Mouse (Mus musculus) frontal cortex, postnatal 25 days (tissue): ENCODE measurements around the gene Thumpd3.
A peak's percentile ranks its signal among the peaks of the same experiment; 100 is the strongest.

ENCODE experiments used
- DNase-seq, 2 experiments: peaks; one replicate each; pipeline ENCODE4 v3.0.0; 2022; ENCODE audit warnings: low spot score in 2 of 2

The Thumpd3 gene

DNA sequence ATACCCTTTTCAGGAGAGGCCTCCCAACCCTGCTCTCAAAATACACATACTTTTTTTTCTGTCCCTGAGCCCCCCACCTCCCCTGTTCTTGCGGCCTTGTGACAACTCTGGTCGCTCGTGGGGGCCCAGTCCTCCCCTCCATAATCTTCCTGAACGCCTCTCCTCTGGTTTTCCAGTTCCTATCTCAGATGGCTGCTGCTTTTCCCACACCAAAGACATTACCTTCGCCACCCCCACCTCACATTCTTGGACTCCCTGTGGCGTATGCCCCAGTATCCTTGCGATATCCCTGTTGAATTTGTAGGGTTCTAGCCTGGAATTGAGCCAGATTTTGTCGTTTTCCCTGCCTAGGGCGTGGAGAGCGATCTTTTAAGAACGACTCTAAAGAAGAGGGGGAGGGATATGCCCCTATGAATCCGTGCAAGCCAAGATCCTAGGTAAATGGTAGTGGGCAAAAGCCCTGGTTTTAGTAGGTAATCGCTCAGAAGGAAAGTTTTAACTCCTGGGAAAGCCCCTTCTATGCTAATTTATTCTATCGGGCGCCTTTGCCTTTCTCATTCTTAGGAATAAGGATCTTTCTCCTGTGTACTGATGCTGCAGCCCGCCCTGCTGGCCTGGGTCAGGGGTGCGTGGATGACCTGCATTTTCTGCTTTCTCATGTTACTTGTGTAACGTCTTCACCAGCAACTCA, 32.2 kb downstream of the Thumpd3 start:
- DNase-seq: peak in 1 of 2 experiments; percentile 21

DNA sequence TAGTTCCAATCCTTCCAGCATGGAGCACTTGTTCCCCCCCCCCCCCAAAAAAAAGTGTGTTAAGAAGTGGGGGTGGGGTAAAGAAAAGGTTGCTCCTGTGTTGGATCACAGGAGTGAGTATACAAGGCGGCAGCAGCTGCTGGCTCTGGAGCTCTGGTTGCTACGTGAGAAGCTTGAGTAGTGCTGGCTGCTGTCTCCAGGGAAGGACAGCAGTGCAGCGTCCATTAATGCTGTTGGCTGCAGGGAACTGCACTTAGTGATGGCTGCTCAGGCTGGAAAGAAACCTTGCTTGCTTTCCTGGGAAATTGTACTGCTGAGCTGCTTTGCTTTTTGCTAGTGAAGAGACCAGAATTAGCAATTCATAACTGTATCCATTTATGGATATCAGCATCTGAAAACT, 33.5 kb downstream of the Thumpd3 start:
- no peak for DNase-seq

DNA sequence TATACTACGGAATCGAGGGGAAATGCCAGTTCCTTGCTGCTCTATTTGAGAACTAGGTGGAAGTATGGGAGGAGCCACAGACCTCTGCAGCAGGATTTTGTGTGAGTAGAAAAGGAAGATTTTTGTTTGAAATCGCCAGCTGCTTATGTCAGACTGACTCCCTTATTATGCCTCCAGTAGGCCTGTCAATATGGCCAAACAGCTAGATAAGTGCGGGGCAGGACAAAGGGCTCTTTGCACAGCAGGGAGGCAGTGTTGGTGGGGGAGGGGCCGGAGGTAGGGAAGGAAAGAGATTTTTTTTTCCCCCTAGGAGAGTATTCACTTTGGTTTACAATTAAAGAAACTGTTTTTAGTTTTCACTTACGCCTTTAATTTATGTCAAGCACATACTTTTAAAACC, 36.2 kb downstream of the Thumpd3 start:
- DNase-seq: no peak

DNA sequence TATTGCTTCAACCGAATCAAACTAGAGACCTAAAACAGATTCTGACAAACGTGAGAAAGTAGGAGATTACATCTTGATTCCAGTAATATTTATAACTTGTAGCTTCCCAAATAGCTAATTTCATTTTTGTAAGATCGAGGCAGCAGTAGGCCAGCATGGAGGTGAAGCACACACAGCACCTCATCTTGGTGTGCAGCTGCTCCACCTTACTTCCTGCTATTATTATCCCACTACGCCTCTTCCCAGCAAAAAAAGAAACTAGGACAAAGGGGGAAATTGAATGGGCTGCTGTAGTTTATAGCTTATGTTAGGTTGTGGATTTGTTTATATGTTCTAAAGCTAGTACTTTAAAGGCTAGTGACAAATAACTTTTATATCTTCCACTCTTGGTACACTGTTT, 38.6 kb downstream of the Thumpd3 start:
- no peak for DNase-seq

DNA sequence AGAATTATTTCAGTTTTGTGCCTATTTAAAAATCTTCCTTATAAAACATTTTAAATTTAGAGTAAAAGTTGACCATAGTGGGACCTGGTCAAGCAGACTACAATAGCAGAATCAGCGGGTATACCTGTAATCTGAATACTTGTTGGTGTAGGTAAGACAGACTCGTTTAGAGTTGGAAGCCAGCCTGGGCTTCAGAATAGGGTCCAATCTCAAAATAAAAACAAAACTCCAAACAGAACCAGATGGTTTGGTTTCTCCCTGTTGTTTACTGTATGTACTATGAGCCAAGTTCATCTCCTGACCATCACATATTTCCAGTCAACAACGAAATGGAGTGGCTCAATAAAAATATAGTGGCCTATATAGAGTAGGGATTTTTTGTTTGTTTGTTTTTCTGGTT, 47.2 kb downstream of the Thumpd3 start:
- no peak for DNase-seq

DNA sequence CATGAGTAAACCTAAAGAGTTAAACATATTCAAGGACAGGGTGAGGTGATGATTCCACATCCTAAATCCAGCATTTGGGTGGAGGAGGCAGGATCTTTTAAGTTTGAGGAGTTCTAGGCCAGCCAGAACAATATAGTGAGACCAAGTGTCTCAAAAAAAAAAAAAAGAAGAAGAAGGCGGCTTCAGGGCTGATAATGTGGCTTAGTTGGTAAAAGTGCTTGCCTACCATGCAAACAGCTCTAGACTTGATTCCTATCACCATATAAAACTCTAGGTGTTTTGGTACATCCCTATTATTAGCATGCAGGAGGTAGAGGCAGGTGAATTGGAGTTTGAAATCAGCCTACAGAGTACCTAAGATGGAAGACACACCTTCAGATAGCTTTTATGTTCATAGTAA, 49.5 kb downstream of the Thumpd3 start:
- DNase-seq: no peak

DNA sequence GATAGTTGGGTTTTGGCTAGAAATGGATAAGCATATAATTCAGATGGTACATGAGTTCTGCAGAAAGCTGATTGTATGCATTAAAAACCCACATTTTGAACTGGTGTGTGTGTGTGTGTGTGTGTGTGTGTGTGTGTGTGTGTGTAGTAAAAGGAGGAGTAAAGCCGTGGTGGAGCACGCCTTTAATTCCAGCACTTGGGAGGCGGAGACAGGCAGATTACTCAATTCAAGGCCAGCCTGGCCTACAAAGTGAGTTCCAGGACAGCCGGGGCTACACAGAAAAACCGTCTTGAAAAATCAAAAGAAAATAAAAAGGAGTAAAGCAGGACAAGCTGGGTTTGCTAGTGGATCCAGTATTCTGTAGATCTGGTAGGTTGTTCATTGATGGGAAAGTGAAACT, 51.6 kb downstream of the Thumpd3 start:
- DNase-seq: no peak

DNA sequence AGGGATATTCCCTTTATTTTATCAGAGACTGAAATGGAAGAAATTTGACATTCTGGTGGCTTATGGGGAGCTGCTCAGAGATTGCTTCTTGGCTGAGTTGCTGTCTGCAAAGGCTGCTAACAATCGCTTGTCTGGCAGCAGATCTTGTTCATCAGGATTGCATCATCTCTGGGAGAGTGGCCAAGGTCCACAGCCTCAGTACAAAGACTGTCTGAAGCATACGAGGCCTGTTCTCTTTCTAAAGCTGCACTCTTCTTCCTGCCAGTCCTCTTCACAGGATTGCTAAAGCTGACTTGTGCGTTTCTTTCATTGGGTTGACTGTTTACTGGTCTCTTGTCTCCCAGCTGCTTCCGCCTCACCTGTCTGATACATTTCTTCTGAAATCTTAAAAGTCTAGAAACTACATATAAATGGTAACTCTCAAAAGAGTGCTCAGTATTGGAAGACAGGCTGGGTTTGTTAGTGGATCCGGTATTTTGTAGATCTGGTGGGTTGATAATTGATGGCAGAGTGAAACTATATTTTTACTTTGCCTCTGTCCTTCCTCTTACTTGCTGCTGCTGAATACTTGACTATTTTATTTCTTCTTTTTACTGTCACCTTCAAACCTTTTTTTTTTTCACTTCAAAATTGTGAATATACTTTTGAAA, 53.7 kb downstream of the Thumpd3 start:
- peak; percentile 66 to 70 for DNase-seq

DNA sequence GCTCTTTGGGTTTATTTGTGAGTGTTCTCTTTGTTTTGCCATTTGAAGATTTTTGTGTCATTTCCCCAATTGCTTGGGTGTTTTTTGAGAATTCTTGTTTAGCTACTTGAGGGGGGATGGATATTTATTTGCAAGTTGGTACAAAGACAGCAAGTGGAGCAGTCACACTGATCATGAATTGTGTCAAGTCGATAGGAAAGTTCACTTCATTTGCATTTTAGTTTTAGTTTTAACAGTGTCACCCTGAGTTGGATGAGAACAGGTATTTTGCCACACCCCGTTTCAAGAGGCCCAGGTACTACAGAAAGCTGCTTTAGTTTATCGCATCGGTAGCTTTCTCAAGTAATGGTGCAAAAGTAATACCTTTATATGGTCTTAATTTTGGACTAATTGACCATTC, 56.5 kb downstream of the Thumpd3 start:
- no peak for DNase-seq

DNA sequence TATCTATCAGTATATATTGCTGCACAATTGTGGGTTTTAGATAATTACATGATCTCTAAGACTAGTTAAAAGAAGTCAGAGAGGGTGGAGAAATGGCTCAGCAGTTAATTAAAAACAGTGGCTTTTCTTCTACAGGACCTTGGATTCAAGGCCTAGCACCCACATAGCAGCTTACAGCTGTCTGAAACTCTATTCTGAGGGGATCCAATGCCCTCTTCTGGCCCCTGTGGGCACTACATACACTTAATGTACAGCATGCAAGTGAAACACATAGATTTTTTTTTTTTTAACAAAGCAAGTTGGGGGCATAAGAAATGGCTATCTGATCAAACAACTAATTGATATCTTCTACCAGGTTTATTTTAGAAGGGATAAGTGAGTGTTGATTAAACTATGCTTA, 57.7 kb downstream of the Thumpd3 start:
- peak in 1 of 2 experiments; percentile 17 for DNase-seq

DNA sequence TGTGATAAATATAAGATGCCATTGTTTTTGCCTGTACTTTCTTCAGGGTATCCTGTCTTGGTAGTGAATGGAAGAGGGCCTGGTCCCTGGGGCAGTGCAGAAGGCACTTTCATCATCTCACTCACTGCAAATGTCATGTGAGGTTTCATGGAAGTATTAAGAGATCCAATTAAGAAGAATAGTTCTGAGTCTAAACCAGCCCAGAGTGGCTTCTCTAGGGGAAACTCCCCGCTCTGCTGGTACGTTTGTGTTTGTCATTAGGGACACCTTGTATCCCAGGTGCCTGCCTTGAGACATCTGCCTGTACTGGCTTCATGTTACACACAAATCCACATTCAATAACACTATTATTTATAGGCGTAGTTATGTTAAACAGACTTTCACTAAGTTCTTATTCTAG, 63.4 kb downstream of the Thumpd3 start:
- DNase-seq: no peak

DNA sequence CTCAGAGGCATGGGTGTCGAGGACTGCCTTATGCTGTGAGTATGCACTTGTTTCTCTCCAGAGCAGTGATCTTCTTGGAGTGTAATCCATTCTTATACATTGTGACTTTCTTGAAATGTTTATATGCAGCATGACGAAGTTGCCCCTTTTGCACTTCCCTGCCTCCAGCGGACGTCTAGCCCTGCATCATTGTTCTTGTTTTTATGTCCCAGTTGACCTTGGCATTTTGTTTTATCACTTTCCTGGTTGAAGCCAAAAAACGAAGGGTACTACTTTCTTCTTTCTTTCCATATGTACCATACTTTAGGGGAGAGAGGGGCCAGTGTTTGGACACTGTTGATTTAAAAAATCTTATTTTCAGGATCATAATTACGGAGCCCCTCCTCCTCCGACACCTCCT, 63.9 kb downstream of the Thumpd3 start:
- DNase-seq: no peak
